ENCODE assay signal across 1 mouse cellular context in the genomic region with DNA sequence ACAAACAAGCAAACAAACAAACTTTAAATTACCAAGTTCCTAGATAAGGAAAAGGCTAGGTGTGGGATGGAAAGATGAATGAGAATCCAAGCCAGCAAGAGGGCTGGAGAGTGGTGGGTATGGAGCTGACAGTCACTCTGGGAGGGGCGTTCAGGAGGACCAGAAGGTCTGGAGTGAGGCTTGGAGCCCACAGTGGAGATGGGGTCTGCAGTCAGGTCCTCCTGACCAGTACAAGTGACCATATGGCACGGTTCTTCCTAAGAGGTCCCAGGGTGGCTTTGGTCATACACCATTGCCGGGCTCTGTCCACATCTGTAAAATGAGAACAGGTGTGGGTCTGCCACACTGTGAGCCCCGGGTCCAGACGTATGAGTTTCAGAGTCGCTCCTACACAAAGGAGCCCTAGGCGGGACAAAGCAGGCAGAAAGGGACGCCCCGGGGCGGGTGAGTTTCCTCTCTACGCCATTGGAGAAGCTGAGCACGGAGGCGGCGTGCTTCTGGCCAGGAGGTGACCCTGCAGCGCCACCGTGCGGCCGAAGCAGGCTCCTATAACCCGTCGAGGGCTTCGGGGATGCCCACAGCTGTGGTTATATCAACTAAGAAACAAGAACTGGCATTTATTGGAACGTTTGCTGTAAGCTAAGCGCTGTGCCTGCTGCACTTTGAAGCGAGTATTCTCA.
A peak's percentile ranks its signal among the peaks of the same experiment; 100 is the strongest.
TF ChIP-seq lines count a peak whose summit lies in the region.

No protein-coding gene starts in this region.

TF ChIP-seq in CH12.LX, 34 proteins besides CTCF, POLR2A, EP300 and RAD21 (continued from another document):
- TF ChIP-seq MYC (IDR thresholded peaks at IDR 0.05; ENCODE audit: low read depth, low read length) (peak; percentile 87), NRF1 (IDR thresholded peaks at IDR 0.05; ENCODE audit: low read depth, low read length) (peak; percentile 30; the same call in 1 of the 2 replicates), MXI1 (IDR thresholded peaks at IDR 0.05; ENCODE audit: low read depth, low read length) (0 out of 2 replicates have a peak, but pooled peaks have one; percentile 62), IRF4 (IDR thresholded peaks at IDR 0.05; ENCODE audit: low read depth, low read length) (peak; percentile 43; the same call in 1 of the 2 replicates), BHLHE40 (IDR thresholded peaks at IDR 0.05; ENCODE audit: low read depth, low read length) (0 out of 2 replicates have a peak, but pooled peaks have one; percentile 25), JUN (IDR thresholded peaks at IDR 0.05; ENCODE audit: insufficient read depth, low read depth, low read length) (no peak), SMC3 (IDR thresholded peaks at IDR 0.05; ENCODE audit: low read depth, low read length) (peak; percentile 98), GABPA (IDR thresholded peaks at IDR 0.05; ENCODE audit: insufficient replicate concordance, low read depth, low read length) (no peak), MEF2A (IDR thresholded peaks at IDR 0.05; ENCODE audit: borderline replicate concordance, low read depth, low read length) (peak; percentile 54; the same call in 1 of the 2 replicates), NELFE (IDR thresholded peaks at IDR 0.05; ENCODE audit: low read depth, low read length) (peak; percentile 37; the same call in 1 of the 2 replicates), ZNF384 (IDR thresholded peaks at IDR 0.05; ENCODE audit: low read depth, low read length) (no peak)
